Mouse (Mus musculus): ENCODE data around the gene Atg2b. TPM values are rescaled to one million over a fixed set of nuclear protein-coding genes. Genes with fewer than 3 reads are reported as not detected.
A peak's percentile ranks its signal among the peaks of the same experiment; 100 is the strongest.

The Atg2b gene
- total RNA-seq, 2 experiments from 2014 or later = 38.5 to 39.3 TPM

- intact Hi-C loops (cut with DNase I) = no loop called here
- peak; percentile 27 for DNase-seq
Observed at GRCm38 (mm10) chr12:105683933-105684901, 794 bp downstream of the Atg2b start, which contains the start of gene Gskip. Gene Gskip (plus strand): TSS chr12:105684829.

- DNase-seq = no peak
- intact Hi-C loops (cut with DNase I) = no loop called here
Observed at GRCm38 (mm10) chr12:105678762-105679161, 6.2 kb downstream of the Atg2b start.

DNA sequence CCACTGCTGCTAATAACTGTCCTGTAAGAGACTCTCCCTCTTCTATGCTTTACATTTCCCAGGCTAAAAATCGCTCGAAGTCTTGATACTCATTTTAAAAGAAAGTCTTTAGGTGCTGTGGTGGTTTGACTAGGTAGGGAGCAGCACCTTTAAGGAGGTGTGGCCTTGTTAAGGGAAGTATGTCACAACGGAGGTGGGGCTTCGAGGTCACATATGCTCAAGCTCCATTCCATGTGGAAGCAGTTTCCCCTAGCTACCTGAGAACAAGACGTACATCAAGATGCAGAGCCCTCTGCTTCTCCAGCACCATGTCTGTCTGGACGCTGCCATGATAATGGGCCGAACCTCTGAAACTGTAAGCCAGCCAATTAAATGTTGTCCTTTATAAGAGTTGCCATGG lies 6.8 kb downstream of the Atg2b start:
- intact Hi-C loops (cut with DNase I) = no loop called here
- DNase-seq = no peak

- intact Hi-C loops (cut with DNase I) = no loop called here
- no peak for DNase-seq
Observed at GRCm38 (mm10) chr12:105676274-105676673, 8.7 kb downstream of the Atg2b start.

DNA sequence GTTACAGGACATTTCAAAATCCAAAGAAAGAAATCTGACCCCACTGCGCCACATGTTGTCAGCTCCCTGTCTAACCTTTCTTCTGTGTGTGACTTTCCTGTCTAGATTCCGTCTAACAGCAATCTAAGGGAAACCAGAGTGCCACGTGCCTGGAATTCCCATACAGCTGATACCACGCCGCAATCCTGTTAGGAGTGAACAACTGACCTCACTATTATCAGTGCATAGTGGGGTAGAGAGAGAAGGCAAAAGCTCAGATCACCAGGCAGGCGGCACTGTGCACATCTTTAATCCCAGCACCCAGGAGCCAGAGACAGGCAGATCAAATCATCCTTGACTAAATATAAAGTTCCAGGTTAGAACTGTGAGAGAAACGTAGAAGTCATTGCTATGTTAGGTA lies 29.2 kb downstream of the Atg2b start:
- DNase-seq = no peak

DNA sequence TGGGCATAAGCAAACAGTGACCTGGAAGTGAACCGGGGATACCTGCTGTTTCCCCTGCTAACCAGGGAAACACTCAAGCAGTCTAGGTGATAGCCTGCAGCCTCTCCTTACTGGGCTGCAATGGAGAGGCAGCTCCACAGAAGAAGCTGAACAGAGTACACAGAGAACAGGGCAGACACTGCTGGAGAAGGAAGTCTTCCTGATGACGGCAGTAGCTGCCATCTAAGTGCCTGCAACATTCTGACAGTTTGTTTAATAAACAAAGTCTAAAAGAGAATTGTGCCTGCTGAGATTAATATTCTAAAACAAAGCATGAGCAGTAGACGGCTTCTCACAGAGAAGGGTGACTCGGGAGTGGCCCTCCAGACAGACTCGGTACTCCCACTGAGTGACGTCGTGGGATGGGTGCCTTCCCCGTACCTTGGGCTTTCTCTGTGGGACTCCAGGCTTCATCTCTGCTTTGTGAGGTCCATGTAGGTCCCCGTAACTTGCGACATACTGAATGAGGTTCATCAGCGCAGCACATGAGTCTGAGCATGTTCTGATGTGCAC lies 42.2 kb downstream of the Atg2b start:
- intact Hi-C loops (cut with DNase I) = no loop called here
- DNase-seq = no peak

More for the DNA sequence above, 29.2 kb downstream of the Atg2b start:
- intact Hi-C loops (cut with DNase I) = no loop called here

GRCm38 (mm10) chr12:105637554-105637953 lies 47.5 kb downstream of the Atg2b start:
- intact Hi-C loops (cut with DNase I) = no loop called here
- DNase-seq = no peak

DNA sequence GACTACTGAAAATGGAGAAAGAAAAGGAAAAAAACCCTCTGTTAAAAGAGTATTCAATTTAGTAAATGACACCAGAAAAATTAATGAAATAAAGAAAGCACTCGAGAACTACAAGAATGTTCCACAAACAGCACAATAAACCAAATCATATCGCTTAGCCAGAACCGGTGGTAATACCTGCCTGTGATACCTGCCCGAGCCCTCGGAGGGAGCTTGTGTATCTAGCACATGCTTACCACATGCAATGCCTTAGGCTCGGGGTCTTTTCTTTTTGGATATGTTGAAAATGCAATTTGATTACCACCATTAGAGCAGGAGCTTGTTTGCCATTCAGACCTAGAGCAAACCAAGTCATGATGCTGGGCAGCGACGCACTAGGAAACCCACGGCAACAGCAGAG lies 48.5 kb downstream of the Atg2b start:
- intact Hi-C loops (cut with DNase I) = no loop called here
- no peak for DNase-seq

GRCm38 (mm10) chr12:105634374-105635067 lies 50.5 kb downstream of the Atg2b start:
- no peak for DNase-seq
- intact Hi-C loops (cut with DNase I) = no loop called here

GRCm38 (mm10) chr12:105625798-105626197 lies 59.2 kb downstream of the Atg2b start:
- DNase-seq = no peak
- intact Hi-C loops (cut with DNase I) = loop anchor here (10.0 kb wide), 1 partner anchor 99 kb away; no protein-coding TSS in a partner anchor

GRCm38 (mm10) chr12:105622981-105623539 lies 62.0 kb downstream of the Atg2b start:
- no peak for DNase-seq
- intact Hi-C loops (cut with DNase I) = loop anchor here (10.0 kb wide), 1 partner anchor 102 kb away; no protein-coding TSS in a partner anchor

DNA sequence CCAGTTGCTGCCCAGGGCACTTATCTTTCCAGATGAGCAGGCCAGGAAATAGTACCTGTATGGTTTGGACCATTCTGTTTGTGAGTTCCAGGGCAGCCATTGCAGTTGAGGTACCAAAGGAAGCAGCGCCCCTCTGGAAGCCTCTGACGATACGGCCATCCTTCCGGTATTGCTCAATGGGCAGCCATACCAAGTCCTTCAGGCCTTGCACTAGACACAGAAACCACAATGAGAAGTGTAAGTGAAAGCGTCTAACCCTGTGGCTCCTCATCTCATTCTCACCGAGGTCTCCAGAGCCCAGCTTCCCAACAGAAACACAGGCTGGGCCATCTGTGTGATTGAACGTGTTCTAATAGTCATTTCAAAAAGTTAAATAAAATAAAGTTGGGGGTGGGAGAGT lies 63.0 kb downstream of the Atg2b start:
- intact Hi-C loops (cut with DNase I) = loop anchor here (10.0 kb wide), 1 partner anchor 103 kb away; no protein-coding TSS in a partner anchor
- no peak for DNase-seq

GRCm38 (mm10) chr12:105613559-105613958 lies 71.5 kb downstream of the Atg2b start:
- DNase-seq = no peak
- intact Hi-C loops (cut with DNase I) = loop anchor here (5.0 kb wide), 1 partner anchor 116 kb away; no protein-coding TSS in a partner anchor

DNA sequence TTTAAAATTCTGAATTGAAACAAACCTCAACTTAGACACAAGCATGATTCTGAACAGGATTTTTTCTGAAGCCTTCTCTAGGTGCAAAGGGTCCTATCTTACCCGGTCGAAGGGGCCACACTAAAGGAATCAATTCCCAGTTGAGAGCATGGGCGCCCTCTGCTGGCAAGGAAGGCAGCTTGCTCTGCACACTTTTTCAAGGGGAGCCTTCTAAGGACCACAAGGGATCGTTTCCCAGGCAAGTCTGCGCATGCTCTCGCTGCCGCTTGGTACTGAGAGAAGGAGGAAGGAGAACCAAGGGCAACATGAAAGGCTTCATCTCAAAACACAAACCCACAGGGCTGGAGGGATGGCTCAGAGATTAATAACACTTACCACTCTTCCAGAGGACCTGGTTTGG lies 73.3 kb downstream of the Atg2b start:
- intact Hi-C loops (cut with DNase I) = loop anchor here (5.0 kb wide), 1 partner anchor 114 kb away; no protein-coding TSS in a partner anchor
- DNase-seq = peak; percentile 80

GRCm38 (mm10) chr12:105611045-105611444 lies 74.0 kb downstream of the Atg2b start:
- intact Hi-C loops (cut with DNase I) = loop anchor here (5.0 kb wide), 1 partner anchor 114 kb away; no protein-coding TSS in a partner anchor

DNA sequence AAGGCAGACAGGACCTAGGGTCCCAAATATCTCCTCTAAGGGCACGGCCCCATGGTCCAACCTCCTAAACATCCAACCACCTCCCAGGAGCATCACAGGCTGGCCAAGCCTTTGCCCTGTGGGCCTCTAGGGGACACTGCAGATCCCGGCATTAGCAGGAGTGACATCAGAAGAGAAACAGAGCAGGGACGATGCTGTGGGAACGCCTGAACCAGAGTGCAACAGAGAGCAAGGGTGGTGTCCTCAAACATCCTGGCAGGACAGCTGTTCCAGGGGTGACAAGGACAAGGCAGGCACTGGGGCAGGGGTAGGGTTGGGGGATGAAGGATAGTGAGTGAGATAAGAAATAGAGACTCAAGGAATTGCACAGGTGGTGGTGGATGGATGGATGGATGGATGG lies 78.1 kb downstream of the Atg2b start:
- intact Hi-C loops (cut with DNase I) = loop anchor here (10.0 kb wide), 1 partner anchor 172 kb away; no protein-coding TSS in a partner anchor

More at GRCm38 (mm10) chr12:105611045-105611444, 74.0 kb downstream of the Atg2b start:
- DNase-seq = no peak

DNA sequence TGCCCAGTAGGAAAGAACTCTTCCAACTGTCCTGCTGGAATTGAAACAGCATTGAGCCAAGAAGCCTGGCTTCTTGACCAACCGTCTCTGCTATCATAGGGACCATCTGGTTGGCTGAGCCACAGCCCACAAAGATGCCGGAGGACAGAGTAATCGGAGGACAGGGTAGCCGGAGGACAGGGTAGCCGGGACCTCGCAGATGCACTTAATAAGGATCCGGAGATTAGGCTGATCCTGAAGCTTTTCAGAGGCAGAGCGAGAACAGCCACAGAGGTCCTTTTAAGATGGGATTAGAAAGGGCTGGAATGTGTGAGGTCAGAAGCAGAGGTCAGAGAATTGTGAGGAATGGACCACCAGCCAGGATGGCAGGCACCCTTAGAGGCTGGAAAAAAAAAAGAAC lies 79.8 kb downstream of the Atg2b start:
- intact Hi-C loops (cut with DNase I) = loop anchor here (10.0 kb wide), 1 partner anchor 170 kb away; no protein-coding TSS in a partner anchor

More for the DNA sequence above, 78.1 kb downstream of the Atg2b start:
- DNase-seq = no peak

DNA sequence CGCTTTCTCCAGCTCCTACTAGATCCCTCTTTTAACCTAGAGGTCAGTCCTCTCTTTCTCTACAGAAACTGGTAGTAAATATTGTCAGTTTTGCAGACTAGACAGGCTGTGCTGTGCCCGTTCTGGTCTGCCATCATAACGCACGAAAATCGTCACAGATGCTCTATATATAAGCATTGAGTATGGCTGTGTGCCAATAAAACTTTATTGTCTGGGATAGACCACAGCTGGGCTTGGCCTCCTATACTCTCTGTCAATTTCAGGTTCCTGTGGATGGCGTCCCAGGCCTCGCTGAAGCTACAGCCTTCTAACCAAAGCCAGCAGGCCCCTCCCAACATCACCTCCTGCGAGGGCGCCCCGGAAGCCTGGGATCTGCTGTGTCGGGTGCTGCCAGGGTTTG lies 81.1 kb downstream of the Atg2b start:
- no peak for DNase-seq
- intact Hi-C loops (cut with DNase I) = loop anchor here (10.0 kb wide), 1 partner anchor 169 kb away; no protein-coding TSS in a partner anchor

More for the DNA sequence above, 79.8 kb downstream of the Atg2b start:
- no peak for DNase-seq

GRCm38 (mm10) chr12:105602581-105603210 lies 82.3 kb downstream of the Atg2b start, which contains the start of gene Bdkrb1:
Gene Bdkrb1 (plus strand): TSS chr12:105603085.
- intact Hi-C loops (cut with DNase I) = loop anchor here (10.0 kb wide), 1 partner anchor 168 kb away; no protein-coding TSS in a partner anchor

More at GRCm38 (mm10) chr12:105602581-105603210, 82.3 kb downstream of the Atg2b start, which contains the start of gene Bdkrb1:
- DNase-seq = no peak
